Mouse (Mus musculus) cerebellum, adult 18-20 months (tissue): ENCODE measurements around the gene Grtp1.

ENCODE experiments used
- DNase-seq, 2 experiments: peaks; one replicate each; pipeline ENCODE4 v3.0.0; 2021

The Grtp1 gene

DNA sequence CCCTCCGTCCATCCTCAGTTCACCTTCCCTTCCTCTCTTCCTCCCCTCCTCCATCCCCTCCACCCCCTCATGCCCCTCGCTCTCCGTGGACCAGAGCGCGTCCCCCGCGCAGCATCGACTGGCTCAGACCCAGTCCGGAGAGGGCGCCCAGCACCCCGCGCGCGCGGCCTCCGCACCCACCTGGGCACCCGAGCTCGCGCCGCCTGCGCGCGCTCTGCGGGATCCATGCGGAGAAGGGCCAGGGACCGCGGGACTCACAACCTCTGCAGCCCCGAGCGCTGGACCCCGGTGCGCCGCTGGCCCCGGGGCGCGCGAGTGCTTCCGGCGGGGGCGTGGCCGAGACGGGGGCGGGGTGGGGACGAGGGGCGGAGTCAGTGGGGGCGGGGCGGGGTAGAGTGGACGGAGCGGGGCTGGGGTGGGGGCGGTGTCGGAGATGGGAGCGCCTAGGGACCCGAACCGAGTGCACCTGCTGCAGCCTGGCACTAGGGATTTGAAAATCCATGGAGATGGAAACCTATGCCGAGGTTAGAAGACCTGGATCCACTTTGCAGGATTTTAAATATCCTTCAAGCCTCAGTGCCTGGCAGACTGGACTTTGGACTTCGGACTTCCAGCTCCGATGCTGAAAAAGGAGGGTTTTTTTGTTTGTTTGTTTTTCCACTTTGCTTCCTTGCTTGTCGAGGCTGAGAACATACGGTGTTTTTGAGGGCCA is at the start of gene Grtp1:
Gene Grtp1 (minus strand): TSS at position 320 of the 712 bp plus-strand sequence.
- DNase-seq = peak in 1 of 2 experiments; percentile 17

DNA sequence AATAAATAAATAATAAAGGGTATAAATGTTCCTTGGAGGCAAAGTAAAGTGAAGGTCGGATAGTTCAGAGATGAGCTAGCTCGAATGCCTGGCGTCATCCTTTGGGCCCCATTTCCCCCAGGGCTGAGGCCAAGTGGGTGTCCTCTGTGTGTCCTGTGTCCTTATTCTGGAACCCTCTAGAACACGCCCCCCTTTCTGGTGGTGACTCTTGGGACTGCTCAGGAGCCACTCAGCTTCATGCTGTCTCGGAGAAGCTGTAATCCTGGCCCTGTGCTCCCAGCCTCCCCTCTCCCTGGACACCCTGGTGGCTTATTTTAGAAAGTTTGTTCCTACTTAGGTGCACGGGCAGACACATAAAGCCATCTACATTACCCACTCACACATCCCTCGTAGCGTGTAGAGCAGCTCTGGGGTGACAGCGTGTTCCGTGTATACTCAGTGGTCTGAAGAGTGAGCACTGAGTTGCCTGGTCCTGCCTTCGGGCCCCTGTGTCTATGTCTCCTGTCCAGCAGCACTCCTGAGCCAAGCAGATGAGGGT is 44.0 kb upstream of the Grtp1 start:
- DNase-seq = no peak

DNA sequence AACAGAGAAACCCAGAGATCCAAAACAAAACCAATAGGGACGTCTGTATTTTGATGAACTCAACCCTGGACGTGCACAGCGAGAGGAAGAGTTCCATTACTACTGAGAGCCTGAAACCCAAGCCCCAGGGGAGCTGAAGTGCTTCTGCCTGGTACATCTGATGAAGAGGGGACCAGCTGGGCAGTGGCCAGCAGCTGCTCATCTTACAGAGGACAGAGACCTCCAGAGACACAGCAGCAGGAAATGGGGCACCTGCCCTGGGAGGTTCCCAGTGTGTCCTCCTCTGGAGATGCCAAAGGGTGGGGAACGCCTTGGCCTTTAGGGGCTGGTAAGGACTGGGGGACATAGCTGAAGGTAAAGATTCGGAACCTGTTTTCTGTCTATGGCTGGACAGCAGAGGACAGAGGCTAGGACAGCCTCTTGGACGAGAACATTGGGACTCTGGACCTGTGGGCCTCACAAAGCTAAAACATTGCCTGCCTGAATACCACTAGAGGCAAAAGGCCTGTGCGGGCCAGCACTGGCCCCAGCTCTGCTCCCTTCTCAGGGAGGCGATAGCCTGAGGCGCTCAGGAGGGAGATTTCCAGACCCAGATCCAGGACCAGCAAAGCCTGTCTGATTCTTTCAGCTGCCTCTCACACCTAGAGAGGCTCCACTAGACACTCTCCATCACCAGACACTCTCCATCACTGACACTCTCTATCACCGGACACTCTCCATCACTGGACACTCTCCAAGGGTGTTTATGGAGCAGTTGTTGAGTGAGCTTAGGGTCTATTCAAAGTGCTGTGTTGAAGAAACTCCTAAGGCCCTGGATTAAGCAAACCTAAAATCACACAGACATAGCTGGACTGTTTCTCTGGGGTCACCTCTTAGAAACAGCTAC is 42.8 kb upstream of the Grtp1 start:
- DNase-seq = no peak

DNA sequence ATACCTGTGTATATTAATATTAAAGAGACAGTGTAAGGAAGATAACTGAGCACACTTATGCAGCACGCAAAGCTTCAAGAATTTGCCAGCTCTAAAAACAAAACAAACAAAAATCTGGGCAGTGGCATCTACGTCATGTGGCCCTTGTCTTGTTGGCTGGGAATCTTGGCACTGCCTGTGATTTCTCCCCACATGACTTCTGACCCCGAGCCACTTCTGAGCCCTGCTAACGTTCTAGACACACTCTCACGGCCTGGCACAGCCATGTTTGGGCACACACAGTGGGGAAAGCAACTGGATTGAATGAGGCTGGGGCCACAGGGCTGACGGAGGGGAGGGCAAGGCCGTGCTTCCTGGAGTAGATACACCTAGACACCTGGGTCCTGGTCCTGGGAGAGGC is 40.3 kb upstream of the Grtp1 start:
- DNase-seq = no peak

DNA sequence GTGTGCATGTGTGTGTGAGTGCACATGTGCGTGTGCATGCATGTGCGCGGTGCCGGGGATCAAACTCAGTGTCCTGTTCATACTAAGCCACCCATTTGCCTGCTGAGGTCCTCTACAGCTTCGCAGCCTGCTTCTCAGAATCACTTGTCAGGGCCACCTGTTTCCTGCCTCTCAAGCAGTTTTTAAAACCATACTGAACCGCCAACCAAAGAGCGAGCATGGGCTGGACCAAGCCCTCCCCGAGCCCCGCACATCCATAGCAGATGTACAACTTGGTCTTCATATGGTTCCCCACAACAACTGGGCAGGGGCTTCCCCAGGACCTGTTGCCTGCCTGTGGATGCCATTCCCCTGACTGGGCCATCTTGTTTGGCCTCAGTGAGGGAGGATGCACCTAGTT is 39.6 kb upstream of the Grtp1 start:
- DNase-seq = no peak

DNA sequence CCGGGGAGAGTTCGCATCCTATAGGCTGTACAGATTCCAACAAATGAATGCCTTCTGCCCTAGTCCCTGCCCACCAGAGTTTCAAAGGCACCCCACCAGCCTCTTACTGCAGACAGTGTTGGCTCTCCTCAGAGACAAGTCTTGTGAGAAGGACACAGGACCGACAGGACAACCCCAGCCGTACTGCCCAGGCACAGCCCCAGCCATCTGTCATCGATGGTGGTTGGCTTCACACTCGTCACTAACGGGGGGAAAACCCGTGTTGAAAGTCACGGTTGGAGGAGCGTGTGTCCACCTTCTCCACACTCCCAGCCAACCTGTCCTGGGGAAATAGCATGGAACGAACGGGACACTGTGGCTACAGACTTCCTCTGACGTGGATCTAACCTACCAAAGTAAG is 34.4 kb upstream of the Grtp1 start:
- DNase-seq = no peak

DNA sequence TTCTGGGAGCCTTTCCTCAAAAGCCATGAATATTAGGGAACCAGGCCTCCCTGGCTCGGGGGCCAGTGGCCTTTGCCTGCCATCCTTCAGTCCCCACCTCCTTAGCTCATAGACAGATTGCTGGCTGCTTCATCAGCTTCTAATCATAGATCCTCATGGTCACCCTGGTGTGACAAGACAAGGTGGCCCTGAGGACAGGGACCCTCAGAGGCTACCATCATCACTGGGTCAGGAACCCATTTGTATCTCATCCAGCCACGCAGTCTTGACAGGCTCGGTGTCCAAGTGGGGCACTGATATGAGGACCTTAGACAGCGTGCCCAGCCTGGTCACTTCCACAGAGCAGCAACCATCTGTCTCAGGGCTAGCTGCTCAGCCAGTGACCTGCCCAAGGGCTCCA is 30.1 kb upstream of the Grtp1 start:
- DNase-seq = no peak

DNA sequence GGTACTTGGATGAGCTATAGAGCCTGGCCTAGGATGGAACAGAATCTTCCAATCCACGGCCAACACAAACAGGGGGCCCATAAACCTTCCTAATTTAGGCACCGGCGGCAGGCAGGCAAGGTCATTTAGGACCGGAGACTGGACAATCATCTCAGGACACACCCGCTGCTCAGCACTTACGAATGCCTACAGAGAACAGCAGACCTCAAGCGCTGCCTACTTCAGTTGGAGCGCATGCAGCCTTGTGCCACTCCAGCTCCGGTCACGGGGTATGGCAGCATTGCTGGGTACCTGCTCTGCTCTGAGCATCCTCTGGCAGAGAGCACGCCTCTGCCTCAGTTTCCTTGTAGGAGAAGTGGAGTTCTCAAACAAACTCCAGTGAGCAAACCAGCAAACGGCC is 29.4 kb upstream of the Grtp1 start:
- DNase-seq = no peak

DNA sequence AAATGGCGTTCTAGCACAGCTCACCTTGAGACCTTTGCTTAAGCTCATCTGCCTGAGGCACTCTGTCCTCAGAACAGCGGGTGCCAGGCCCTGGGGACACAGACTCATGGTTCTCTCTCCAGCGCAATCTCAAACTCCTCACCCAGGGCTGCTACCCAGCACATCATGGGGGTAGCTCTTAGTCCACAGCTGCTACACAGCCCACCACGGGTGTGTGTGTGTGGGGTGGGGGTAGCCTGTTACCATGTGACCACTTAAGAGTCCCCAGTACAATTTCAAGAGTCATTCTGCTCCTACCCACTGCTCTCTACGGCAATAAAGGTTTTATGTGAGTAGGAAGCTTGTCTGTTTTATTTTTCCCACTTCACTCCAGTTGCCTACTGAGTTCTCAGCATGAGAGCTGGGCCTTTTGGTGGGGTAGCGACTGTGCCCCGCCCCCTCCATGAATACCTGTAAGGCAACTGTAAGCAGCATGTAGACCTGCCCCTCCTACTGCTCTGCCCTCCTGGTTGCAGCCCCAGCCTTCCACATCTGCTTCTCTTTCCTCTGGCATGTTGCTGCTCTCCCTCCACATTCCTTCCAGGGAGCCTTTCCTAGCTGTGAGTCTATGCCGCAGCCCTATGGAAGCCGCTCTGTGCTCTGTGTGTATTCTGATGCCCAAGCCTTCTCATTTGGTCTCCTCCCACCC is 28.6 kb upstream of the Grtp1 start:
- no peak for DNase-seq

DNA sequence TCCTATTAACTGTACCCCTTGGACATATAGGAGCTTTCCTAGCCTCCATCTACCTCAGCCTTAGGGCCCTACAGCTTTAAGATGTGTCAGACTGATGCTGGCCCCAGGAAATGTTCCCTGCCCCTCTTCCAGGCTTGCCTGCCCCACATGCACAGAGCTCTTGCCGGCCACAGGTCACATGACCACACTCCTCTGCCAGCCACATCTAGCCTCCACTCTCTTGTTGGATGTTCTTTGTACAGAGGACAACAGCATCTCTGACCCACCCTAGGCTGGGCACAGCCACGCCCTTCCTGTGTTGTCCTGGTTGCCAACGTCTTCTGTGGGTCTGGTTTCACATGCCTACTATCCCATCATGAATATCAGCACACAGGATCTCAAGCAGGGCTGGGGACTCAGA is 26.8 kb upstream of the Grtp1 start:
- no peak for DNase-seq

DNA sequence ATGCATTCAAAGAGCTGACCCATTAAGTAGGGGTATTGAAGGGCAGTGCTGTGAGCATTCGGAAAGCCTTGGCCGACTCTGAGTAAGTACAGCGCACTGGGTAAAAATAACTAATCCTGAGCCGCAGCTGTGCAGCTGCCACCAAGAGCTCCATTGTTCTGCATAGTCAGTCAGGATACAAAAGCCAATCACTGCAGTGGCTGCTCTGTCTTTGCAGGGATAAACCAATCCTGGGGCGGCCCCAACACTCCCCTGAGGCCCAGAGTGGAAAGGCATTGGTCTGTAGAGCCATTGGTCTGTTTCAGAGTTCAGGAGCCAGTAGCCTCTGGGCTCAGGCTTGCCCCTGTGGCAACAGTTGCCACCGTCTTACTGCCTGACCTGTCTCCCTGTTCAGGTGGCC is 25.9 kb upstream of the Grtp1 start:
- DNase-seq = no peak

DNA sequence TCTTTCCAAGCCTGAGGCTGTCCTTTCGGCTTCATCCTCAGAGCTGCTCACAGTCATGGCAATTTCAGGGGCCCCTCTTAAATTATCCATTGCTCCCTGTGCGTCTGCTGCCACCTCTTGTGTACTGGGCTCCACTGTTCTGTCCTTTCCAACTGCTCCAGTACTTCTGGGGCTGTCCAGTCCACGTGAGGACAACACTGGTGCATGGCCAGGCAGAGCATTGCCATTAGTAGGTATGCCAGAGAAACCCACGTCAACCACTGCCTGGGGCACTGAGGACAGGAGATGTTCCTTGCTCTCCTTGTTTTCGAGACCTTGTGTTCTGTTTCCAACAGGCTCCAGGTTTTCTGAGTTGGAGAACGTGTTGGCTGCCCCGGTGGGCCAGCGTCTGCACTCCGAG is 24.0 kb upstream of the Grtp1 start:
- DNase-seq = no peak

DNA sequence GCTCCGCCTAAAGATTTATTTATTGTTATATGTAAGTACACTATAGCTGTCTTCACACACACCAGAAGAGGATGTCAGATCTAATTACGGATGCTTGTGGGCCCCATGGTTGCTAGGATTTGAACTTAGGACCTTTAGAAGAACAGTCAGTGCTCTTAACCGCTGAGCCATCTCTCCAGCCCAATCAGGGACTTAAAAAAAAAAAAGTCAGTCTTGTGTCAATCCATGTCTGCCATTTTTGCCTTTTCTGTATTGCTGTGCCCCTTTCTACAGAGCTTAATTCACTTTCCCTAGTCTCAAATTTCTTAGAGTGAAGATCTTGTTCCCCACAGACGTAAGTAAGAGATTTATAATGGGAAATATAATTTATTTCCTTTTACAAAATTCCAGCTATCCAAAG is 18.0 kb upstream of the Grtp1 start:
- no peak for DNase-seq

DNA sequence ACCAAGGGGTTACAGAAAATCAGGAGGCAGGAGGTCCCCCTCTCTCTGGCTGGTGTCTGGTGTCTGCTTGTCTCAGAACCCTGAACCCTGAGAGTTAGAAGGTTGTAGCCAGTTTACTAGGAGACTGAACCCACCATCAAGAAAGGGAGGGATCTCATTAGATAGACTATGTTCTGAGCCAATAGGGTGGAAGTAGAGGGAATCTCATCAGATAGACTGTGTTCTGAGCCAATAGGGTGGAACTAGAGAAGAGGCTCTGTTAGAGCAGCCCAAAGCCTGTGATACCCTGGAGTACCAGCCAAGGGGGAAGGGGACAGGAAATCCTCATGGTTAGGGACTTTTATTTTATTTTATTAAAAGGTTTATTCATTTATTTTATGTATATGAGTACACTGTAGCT is 17.6 kb upstream of the Grtp1 start:
- no peak for DNase-seq

DNA sequence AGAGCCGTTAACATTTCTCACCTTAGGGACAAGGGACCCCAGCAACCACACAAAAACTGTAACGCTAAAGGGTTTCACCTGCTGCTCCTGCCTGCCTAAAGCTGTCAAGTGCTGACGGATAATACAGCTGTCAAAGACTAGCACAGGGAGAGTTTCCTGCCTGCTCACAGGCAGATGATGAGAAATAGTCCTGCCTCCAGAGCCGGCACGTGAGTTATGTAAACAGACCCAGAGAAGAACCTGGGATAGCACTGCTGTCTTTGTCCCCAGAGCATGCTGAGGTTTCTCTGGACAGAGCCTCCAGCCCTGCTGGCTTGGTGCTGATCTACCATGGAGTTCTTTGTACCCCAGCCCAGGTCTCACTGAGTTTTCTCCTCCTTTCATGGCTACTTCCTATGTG is 16.7 kb upstream of the Grtp1 start:
- no peak for DNase-seq

DNA sequence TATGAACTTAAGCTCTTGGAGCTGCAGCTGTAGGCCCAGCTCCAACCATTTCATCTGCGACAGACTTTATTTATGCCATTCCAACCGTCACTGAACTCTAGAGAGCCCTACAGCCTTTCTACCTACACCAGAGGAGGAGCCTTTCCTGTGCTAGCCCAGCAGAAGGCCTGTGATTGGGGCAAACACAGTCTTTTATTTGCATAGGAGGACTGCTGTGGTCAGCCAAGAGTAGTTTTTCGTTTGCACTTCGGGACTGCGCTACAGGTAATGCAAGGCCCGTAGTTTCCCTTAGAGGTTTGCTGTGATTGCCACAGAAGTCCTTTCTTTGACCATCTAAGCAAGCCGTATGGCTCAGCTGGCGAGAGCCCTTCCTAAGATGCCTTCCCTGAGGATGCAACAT is 16.0 kb upstream of the Grtp1 start:
- no peak for DNase-seq

DNA sequence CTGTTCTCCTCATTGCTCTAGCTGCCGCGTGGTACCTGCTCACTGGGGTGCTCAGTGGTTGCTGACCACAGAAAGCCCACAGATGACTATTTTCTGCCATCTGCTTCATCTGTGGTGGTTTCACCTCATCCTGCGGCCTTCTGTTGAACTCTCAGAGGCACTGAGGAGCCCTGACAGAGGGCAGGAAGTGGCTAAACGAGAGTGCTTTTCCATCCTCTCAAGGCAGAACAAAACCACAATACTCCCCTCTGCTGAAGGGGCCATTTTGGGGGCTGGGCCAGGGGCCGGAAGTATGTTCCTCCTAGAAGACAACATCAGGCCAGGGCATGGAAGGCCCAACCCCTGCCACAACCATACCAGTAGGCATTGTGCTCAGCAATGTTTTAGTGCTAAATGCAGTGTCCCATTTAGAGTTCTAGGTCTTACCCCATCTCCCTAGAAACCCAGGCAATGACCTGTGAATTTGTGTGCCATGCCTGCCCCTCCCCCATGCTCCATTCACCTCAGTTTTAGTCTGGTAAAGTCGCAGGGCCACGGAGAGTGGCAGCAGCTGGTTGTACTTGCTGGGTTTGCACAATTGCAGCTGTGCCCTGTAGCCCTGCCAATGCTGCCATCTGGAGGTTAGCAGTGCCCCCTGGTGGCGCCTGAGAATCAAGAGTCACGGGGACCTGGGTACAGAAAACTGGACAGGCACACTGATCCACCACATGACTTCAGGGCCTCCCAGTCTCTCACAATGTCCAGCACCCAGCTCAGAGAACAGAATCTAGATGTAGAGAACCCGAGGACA is 13.3 kb upstream of the Grtp1 start:
- peak; percentile 62 to 72 for DNase-seq

DNA sequence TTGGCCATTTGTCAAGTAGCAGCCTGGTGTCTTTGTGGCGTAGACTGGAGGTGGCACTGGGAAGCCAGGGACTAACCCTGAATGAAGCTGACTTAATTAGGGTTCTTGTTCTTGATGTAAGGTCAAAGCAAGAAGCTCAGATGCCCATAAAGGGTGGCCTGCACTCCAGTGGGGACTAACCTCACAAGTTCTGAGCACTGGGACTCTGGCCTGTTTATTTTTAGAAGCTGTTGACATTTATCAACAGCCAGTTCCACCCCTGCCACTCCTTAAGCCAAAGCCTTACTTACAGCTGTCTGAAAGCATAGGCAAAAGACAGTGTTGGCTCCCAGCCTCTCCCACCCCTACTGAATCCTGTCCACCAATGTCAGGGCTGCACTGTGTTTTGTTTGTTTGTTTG is 9.3 kb upstream of the Grtp1 start:
- no peak for DNase-seq

DNA sequence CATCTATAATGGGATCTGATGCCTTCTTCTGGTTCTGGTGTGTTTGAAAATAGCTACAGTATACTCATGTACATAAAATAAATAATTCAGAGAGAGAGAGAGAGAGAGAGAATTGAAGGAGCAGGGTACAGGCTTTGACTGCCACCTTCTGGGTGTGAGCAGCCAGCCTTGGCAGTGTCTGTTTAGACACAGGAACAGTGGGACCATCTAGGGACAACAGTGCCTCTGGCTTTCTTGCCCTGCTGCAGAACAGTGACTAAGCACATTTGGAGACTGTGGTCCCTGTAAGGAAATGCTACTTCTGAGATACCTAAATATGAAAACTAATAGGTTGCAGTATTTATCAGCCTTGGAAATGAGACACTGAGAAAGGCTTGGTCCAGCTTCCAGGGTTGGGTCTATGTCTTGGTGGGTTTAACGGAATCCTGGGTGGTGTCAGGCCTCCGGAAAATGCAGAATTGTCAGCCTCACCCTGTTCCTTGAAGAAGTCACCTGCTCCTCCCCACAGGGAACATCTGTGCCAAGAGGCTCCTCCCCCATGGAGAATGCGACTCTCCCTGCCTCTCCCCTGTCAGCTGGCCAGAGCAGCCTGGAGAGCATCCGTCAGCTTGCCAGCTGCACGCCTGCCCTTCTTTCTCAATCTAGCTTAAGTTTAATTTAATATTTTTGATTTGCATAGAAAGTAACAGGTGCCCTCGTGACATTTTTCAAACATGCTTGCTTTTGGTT is 8.4 kb upstream of the Grtp1 start:
- no peak for DNase-seq

DNA sequence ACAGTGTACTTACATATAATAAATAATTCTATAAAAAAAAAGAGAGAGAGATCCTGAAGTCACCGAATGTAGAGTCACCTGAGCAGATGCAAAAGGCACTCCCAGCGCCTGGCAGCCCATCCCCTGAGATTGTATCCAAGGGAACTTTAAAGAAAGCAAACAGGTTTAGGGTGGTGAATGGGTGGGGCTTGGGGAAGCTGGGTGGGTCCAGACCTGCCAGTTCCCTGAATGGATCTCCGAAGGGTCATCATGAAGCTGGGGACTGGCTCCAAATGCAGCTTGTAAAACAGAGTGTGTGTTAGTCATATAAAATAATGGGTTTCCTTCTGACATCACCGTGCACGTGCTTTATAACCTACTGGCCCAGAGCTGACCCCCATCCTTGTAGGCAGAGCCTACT is 5.9 kb upstream of the Grtp1 start:
- DNase-seq = no peak

DNA sequence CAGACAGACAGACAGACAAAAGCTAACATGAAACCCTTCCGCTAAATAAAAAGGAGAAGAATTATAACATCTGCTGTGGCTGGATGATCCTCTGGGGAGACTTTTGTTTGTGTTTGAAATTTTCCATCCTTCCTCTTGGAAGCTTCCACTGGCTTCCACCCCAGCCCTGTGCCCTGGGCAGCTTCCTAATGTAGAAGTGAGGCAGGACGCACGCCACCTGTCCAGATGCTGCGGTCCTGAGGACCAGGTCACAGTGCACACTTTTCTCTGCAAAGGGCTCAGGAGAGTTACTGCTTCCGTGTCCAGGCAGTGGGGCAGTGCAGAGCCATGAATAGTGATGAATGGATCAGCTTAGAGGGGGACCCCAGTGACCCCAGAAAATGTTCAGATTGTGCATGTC is 4.9 kb upstream of the Grtp1 start:
- no peak for DNase-seq
